Mouse (Mus musculus): ENCODE measurements around the gene Rtn4.

DNA sequence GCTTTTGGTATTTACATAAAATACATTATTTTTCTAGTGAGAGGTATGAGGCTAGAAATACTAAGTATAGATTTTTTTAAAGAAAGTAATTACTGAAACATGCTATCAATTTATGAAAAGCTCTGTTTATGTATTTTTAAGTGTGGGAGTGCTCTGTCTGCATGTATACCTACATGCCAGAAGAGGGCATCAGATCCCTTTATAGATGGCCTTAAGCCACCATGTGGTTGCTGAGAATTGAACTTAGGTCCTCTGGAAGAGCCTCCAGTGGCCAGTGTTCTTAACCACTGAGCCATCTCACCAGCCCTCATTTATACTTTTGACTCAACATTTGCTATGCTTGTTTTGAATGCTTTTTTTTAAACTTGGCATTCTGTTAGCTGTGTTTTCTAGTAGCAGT lies 16.8 kb downstream of the Rtn4 start:
- no peak for TF ChIP-seq CTCF (IDR thresholded peaks at IDR 0.05; ENCODE audit: insufficient read depth, low read depth, low read length)
- no peak for TF ChIP-seq POLR2A (IDR thresholded peaks at IDR 0.05; ENCODE audit: insufficient read depth, low read depth, low read length)
